Mouse (Mus musculus): Measurements from ENCODE around the gene Adcy5.

DNA sequence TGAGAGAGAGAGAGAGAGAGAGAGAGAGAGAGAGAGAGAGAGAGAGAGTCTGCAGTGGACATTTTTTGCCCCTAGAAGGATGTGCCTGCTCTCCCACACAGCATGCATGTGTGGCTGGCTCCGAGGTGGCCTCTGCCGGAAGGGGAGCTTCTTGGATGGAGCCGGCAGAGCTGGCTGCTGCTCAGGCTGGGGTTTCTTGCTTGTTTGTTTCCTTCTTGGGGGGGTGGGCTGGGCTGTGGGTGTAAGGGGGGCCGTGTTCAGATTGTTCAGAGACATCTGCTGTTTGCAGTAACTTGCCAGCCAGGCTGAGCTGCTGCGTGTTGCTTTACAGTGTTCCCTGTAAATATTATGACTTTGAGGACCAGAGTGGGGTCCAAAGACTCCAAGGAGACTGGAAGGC, 60.8 kb downstream of the Adcy5 start:
- TF ChIP-seq MYOG (IDR thresholded peaks at IDR 0.05; ENCODE audit: control insufficient read depth in 1 of 3, insufficient read depth in 1 of 3, insufficient read length in 2 of 3, low read depth in 2 of 3) (no peak), POLR2A (IDR thresholded peaks at IDR 0.05; ENCODE audit: insufficient read length, low read depth) (no peak), USF1 (IDR thresholded peaks at IDR 0.05; ENCODE audit: low read depth) (no peak), CEBPB (IDR thresholded peaks at IDR 0.05; ENCODE audit: insufficient read depth, poor library complexity, severe bottlenecking) (no peak), E2F4 (IDR thresholded peaks at IDR 0.05; ENCODE audit: insufficient read depth) (no peak)
